Mouse (Mus musculus) lung, postnatal 0 days (tissue): ENCODE data around the gene Bcar3. TPM values are rescaled to one million over a fixed set of nuclear protein-coding genes. Genes with fewer than 3 reads are reported as not detected.

Experiments
- ATAC-seq: fragments of 200-750 bp; cut with Nextera tagmentation; 2 replicates; pipeline ENCODE4 v1.8.0; 2017; ENCODE audit warnings: moderate library complexity
- DNase-seq: peaks from one replicate; pipeline ENCODE4 v3.0.0-alpha.2; 2016; ENCODE audit warnings: low spot score
- H3K27ac ChIP-seq: fragments of 300-500 bp; sonication (generic); 2 replicates; pipeline ENCODE4 v1.5.1; 2014; ENCODE audit warnings: antibody characterized with exemption, mild to moderate bottlenecking, low read length, mixed read lengths
- H3K27me3 ChIP-seq: fragments of 300-500 bp; sonication (generic); replicated peaks from 2 replicates; pipeline ENCODE4 v1.6.1; 2014; ENCODE audit warnings: low read length, mixed read lengths; ENCODE audit not compliant: insufficient read depth
- H3K36me3 ChIP-seq: fragments of 300-500 bp; sonication (generic); 2 replicates; pipeline ENCODE4 v1.6.1; 2014; ENCODE audit warnings: low read length, mixed read lengths; ENCODE audit not compliant: insufficient read depth
- H3K4me1 ChIP-seq: fragments of 300-500 bp; sonication (generic); 2 replicates; pipeline ENCODE4 v1.6.1; 2014; ENCODE audit warnings: antibody characterized with exemption, low read depth, low read length, mixed read lengths; ENCODE audit not compliant: insufficient read depth
- H3K4me2 ChIP-seq: fragments of 300-500 bp; sonication (generic); replicated peaks from 2 replicates; pipeline ENCODE4 v1.6.1; 2014; ENCODE audit warnings: low read depth, mild to moderate bottlenecking, low read length, moderate library complexity, mixed read lengths
- H3K4me3 ChIP-seq: fragments of 300-500 bp; sonication (generic); 2 replicates; pipeline ENCODE4 v1.5.1; 2014; ENCODE audit warnings: low read depth, low read length
- H3K9ac ChIP-seq: fragments of 300-500 bp; sonication (generic); replicated peaks from 2 replicates; pipeline ENCODE4 v1.6.1; 2014; ENCODE audit warnings: low read depth, mild to moderate bottlenecking
- H3K9me3 ChIP-seq: fragments of 300-500 bp; sonication (generic); 2 replicates; pipeline ENCODE4 v1.6.1; 2016; ENCODE audit warnings: low read length, mixed read lengths
- CTCF ChIP-seq: IDR thresholded peaks from 2 replicates; pipeline ENCODE4 v1.5.1; 2016; ENCODE audit warnings: antibody characterized with exemption, mild to moderate bottlenecking
- EP300 ChIP-seq: IDR thresholded peaks from 2 replicates; pipeline ENCODE4 v1.6.1; 2016; ENCODE audit warnings: antibody characterized with exemption, mild to moderate bottlenecking, control low read depth
- WGBS: fragments of 180-500 bp; shearing (Covaris S2); extraction: QIAGEN DNeasy Blood & Tissue Kit; methylation state at CpG from one replicate; pipeline ENCODE4 v1.1.7; 2014; 5-methylcytosine and 5-hydroxymethylcytosine counted together
- polyA plus RNA-seq: library from polyadenylated mRNA; unstranded; fragments of >200 nt; fragmentation: Nextera tagmentation; extraction: Ambion mirVana; gene quantifications from 2 replicates; pipeline ENCODE4 v1.2.1, GENCODE M21; 2015

Bcar3 gene
- polyA plus RNA-seq, 1 experiment from 2014 or later, result 38.3 TPM

DNA sequence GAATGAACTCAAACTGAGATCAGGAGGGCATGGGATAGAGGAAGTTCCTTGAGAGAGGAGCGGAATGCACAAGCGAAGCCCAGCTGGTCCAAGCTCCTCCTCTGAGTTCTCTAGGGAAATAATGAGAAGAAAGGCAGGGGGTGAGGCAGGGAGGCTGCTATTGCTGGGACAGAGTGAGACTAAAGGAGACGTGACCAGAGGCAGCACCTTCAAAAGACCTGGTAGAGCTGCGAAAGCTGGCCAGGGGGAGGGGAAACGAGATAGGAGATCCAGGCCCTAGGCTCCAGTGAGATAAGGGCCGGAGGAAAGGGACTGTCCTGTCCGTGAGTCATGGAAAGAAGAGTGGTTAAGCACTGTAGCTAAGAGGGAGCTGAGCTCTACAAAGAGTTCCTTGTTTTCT is 20.0 kb downstream of the Bcar3 start:
- H3K27me3 ChIP-seq, result no peaks in the 10 kb centered on the region
- no peak overlapping the region for H3K9ac ChIP-seq
- no peak overlapping the region for H3K4me3 ChIP-seq
- WGBS, result 54% methylated on average over 7 of the region's 7 CpGs
- H3K9me3 ChIP-seq, result no peaks in the 10 kb centered on the region
- TF ChIP-seq CTCF (no peak), EP300 (no peak)
- H3K27ac ChIP-seq, result no peak overlapping the region
- DNase-seq (no peak), ATAC-seq (no peak)
- no peak overlapping the region for H3K4me2 ChIP-seq
- no peaks in the 10 kb centered on the region for H3K36me3 ChIP-seq
- no peaks in the 10 kb centered on the region for H3K4me1 ChIP-seq

DNA sequence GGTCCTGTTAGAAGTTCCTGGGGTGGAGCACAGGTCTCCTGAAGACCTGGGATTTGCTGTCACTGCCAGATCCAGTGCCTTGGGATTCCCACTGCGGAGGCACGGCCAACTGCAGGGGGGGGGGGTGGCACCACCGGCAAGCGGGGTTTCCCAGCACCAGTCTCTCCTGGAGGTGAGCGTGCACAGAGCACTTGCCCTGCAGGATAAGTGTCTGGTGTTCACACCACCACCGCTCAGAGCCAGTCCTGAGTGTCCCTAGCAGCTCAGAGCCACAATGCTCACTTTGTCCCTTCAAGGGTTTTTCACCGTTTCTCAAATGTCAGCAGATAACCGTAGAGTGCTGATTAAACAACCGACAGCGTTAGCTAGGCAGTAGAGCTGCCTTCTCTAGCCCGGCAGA is 22.7 kb downstream of the Bcar3 start:
- Histone ChIP-seq H3K27me3 (no peaks in the 10 kb centered on the region), H3K9me3 (no peaks in the 10 kb centered on the region), H3K4me1 (no peaks in the 10 kb centered on the region), H3K36me3 (no peaks in the 10 kb centered on the region), H3K4me2 (peak overlapping the region; percentile 20), H3K27ac (no peak overlapping the region), H3K9ac (no peak overlapping the region), H3K4me3 (no peak overlapping the region)
- peak; percentile 87 for ATAC-seq
- WGBS, result 15% methylated on average over 11 of the region's 11 CpGs
- no peak for TF ChIP-seq CTCF
- peak; percentile 39; the same call in 1 of the 2 replicates for TF ChIP-seq EP300
- peak; percentile 71 for DNase-seq

DNA sequence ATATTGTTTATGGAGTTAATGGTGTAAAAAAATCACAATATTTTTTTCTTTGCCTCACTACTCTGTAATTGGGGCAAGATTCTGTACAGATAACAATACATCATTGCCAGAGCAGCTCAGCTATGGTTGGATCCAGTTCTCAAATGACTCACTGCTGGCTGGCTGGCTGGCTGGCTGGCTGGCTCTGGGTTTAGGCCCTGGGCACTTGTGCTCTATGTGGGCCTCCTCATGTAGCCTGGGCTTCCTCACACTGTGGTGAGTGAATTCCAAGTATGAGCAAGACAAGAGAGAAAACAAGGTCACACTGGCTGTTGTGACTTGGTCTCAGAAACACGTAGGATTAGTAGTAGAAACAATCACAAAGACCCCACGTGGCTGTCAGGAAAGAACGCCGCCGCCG is 23.4 kb downstream of the Bcar3 start:
- DNase-seq (no peak), ATAC-seq (0 out of 2 replicates have a peak, but pooled peaks have one; percentile 38)
- H3K36me3 ChIP-seq, result no peaks in the 10 kb centered on the region
- no peaks in the 10 kb centered on the region for H3K9me3 ChIP-seq
- 82% methylated on average over 6 of the region's 6 CpGs for WGBS
- no peak for TF ChIP-seq EP300
- no peak for TF ChIP-seq CTCF
- H3K4me2 ChIP-seq, result no peak overlapping the region
- H3K4me3 ChIP-seq, result no peak overlapping the region
- H3K27me3 ChIP-seq, result no peaks in the 10 kb centered on the region
- no peak overlapping the region for H3K27ac ChIP-seq
- H3K4me1 ChIP-seq, result no peaks in the 10 kb centered on the region
- no peak overlapping the region for H3K9ac ChIP-seq

DNA sequence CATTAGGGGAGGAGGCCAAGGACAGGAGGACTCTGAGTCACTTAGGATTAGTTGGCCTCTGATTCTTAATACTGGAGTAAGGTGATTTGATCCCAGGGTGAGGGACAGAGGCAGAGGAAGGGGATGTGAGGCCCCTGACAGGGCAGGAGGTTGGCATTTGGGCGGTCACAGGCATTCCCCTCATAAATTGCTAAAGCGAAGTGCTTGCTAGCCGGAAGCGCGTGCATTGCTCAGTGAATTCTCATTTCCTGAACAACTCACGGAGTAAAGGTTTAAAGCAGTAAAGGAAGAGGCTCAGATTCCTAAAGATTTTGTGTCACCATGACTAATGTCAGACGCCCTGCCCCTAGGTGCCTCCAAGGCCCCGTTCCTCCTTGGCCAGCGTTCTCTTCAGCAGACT is 28.3 kb downstream of the Bcar3 start:
- Histone ChIP-seq H3K27ac (no peak overlapping the region), H3K4me2 (no peak overlapping the region), H3K4me3 (no peak overlapping the region), H3K27me3 (no peaks in the 10 kb centered on the region), H3K9me3 (no peaks in the 10 kb centered on the region), H3K9ac (no peak overlapping the region), H3K36me3 (no peaks in the 10 kb centered on the region), H3K4me1 (no peaks in the 10 kb centered on the region)
- TF ChIP-seq CTCF, result no peak
- TF ChIP-seq EP300, result 0 out of 2 replicates have a peak, but pooled peaks have one; percentile 20
- peak; percentile 26; the same call in 1 of the 2 replicates for ATAC-seq
- WGBS, result 69% methylated on average over 9 of the region's 9 CpGs
- DNase-seq, result no peak

DNA sequence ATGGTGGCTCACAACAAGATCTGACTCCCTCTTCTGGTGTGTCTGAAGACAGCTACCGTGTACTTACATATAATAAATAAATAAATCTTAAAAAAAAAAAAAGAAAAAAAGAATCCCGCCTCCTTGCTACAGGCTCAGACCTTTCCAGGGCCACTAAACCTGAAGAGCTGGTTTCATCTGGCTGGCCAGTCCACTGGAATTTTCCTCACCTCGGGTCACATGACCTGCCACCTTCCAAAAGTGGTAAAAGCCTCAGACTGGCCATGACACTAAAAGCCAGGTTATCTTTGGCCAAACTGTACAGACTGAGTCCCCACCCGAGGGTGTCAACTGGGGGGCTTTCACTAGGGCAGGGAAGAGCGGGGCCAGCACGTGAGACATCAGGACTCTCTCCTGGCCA is 29.9 kb downstream of the Bcar3 start:
- Histone ChIP-seq H3K9ac (no peak overlapping the region), H3K27ac (no peak overlapping the region), H3K4me2 (no peak overlapping the region), H3K4me1 (no peaks in the 10 kb centered on the region), H3K36me3 (no peaks in the 10 kb centered on the region), H3K27me3 (no peaks in the 10 kb centered on the region), H3K9me3 (no peaks in the 10 kb centered on the region), H3K4me3 (no peak overlapping the region)
- peak; percentile 39 for DNase-seq
- TF ChIP-seq EP300 (no peak), CTCF (no peak)
- WGBS, result 70% methylated on average over 6 of the region's 6 CpGs
- no peak for ATAC-seq

DNA sequence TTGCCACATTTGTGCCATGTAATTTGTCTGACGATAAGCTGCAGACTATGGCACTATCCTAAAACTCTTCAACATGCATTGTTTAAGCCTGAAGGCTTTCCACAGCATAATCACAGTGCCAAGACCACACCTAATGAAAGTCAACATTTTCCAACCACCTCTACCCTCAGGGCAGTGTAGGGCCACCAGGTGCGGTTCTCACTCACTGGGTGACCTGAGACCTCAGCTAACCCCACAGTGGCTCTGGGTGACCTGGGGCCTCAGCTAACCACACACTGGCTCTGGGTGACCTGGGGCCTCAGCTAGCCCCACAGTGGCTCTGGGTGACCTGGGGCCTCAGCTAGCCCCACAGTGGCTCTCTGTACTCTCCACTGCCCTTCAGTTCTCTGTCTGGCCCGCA is 30.6 kb downstream of the Bcar3 start:
- H3K4me2 ChIP-seq, result no peak overlapping the region
- no peaks in the 10 kb centered on the region for H3K9me3 ChIP-seq
- TF ChIP-seq CTCF (no peak), EP300 (no peak)
- no peaks in the 10 kb centered on the region for H3K4me1 ChIP-seq
- DNase-seq, result no peak
- H3K27ac ChIP-seq, result no peak overlapping the region
- WGBS, result 71% methylated on average over 3 of the region's 3 CpGs
- H3K27me3 ChIP-seq, result no peaks in the 10 kb centered on the region
- no peaks in the 10 kb centered on the region for H3K36me3 ChIP-seq
- ATAC-seq, result peak; percentile 38; the same call in 1 of the 2 replicates
- no peak overlapping the region for H3K4me3 ChIP-seq
- H3K9ac ChIP-seq, result no peak overlapping the region

DNA sequence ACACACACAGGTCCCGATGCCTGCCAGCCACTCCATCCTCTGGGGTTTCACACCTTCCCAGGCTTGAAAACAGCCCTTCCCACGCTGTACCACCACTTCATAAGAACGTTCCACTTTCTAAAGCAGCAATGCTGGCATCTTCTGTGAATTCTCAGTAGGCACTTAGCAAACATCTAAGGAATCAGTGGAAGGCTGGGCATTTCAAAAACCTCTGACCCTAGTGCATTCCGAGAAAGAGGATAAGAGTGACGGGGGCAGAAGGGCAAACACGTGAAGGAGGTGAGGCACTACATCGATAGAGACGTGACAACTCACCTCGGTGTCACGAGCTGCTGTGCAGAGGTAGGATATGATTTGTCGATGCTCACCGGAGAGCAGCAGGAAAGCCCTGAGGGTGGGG is 36.5 kb downstream of the Bcar3 start:
- H3K27me3 ChIP-seq, result no peaks in the 10 kb centered on the region
- no peaks in the 10 kb centered on the region for H3K36me3 ChIP-seq
- ATAC-seq, result peak; percentile 78
- H3K4me2 ChIP-seq, result no peak overlapping the region
- 30% methylated on average over 12 of the region's 12 CpGs for WGBS
- H3K27ac ChIP-seq, result no peak overlapping the region
- no peaks in the 10 kb centered on the region for H3K4me1 ChIP-seq
- H3K4me3 ChIP-seq, result no peak overlapping the region
- H3K9ac ChIP-seq, result no peak overlapping the region
- peak; percentile 31 for DNase-seq
- TF ChIP-seq EP300 (peak; percentile 86), CTCF (no peak)
- H3K9me3 ChIP-seq, result no peaks in the 10 kb centered on the region
